Mouse (Mus musculus): ENCODE measurements at regions not wholly inside any gene's neighbourhood (a gene's known extent, or its start where the extent isn't known, plus 50 kb on each side); places are given as distances from the start of the nearest gene placed in this dataset.

DNA sequence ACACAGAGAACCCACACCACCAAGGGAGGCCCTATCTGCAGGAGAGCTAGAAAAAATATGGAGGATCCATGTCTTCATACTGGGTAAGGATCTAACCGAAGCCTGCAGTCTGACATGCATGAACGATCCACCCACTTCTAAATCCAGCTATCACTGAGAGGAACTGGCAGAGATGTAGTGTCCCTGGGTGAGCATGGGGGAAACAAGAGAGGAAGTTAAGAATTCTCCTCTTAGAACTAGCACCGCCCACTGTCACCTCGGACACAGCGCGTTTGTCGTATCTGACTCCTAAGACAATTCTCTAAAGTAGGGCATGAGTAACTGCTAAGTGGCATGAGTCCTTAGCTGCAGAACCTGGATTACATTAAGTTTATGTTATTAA is 112.8 kb upstream of the Azi2 start:
- TF ChIP-seq HCFC1 (IDR thresholded peaks at IDR 0.05; ENCODE audit: borderline replicate concordance, insufficient read depth, low read length) (no peak), MAFK (IDR thresholded peaks at IDR 0.05; ENCODE audit: insufficient read depth, low read depth, low read length) (no peak), ZNF384 (IDR thresholded peaks at IDR 0.05; ENCODE audit: low read depth, low read length) (no peak)

All from ES-E14 (cell line).